Mouse (Mus musculus): ENCODE measurements around the gene Gm9817. TPM values are rescaled to one million over a fixed set of nuclear protein-coding genes. Genes with fewer than 3 reads are reported as not detected.

The Gm9817 gene
- total and polyA plus RNA-seq, 2 experiments from 2014 or later: 0.11 TPM; not detected in 1

DNA sequence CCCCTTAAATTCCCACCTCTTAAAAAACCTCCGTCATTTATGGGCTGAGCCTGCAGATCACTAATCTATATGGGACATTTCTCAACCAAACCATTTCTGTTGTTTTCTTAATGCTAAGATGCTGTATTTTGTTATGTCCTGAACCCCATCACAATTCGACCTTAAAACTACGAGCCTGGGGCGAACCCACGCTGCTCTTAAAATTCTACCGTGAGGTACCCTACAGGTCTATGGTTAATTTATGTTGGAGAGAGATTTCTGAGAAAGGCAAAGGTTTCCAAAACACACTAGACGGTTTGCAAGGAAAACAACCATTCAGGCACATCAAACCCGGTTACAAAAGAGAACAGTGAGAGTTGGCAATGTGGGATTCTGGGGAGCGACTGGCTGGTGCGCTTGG lies 45.1 kb upstream of the Gm9817 start:
- no peak overlapping the region for H3K9ac ChIP-seq (replicated peaks; ENCODE audit: low read depth, low read length)
- no peak overlapping the region for H3K27ac ChIP-seq (ENCODE audit: low read depth)
- no peaks in the 10 kb centered on the region for H3K9me3 ChIP-seq (replicated peaks; ENCODE audit: control insufficient read depth, low read length)
- DNase-seq (ENCODE audit: low spot score): no peak
- no peaks in the 10 kb centered on the region for H3K27me3 ChIP-seq (ENCODE audit: control insufficient read depth, insufficient read depth, low read length)
- peaks cover 4% of the 10 kb centered on the region; the same call in 1 of the 2 replicates for H3K4me1 ChIP-seq (ENCODE audit: control insufficient read depth, insufficient read depth)
- H3K36me3 ChIP-seq (replicated peaks; ENCODE audit: control insufficient read depth, insufficient read depth, low read length): no peaks in the 10 kb centered on the region
- no peak overlapping the region for H3K4me2 ChIP-seq (ENCODE audit: low read depth, low read length)
- no peak for ATAC-seq (ENCODE audit: insufficient read depth, low read depth)
- 90% methylated on average over 10 of the region's 10 CpGs for WGBS
- TF ChIP-seq EP300 (IDR thresholded peaks at IDR 0.05; ENCODE audit: low read depth): no peak
- H3K4me3 ChIP-seq (ENCODE audit: low read depth, low read length): no peak overlapping the region

GRCm38 (mm10) chr13:45034759-45035158 lies 43.7 kb upstream of the Gm9817 start:
- Histone ChIP-seq H3K27me3 (ENCODE audit: control insufficient read depth, insufficient read depth, low read length) (no peaks in the 10 kb centered on the region), H3K9me3 (replicated peaks; ENCODE audit: control insufficient read depth, low read length) (no peaks in the 10 kb centered on the region), H3K4me2 (ENCODE audit: low read depth, low read length) (no peak overlapping the region), H3K9ac (replicated peaks; ENCODE audit: low read depth, low read length) (no peak overlapping the region), H3K36me3 (replicated peaks; ENCODE audit: control insufficient read depth, insufficient read depth, low read length) (no peaks in the 10 kb centered on the region), H3K4me1 (ENCODE audit: control insufficient read depth, insufficient read depth) (peaks cover 4% of the 10 kb centered on the region; the same call in 1 of the 2 replicates), H3K4me3 (ENCODE audit: low read depth, low read length) (no peak overlapping the region), H3K27ac (ENCODE audit: low read depth) (no peak overlapping the region)
- TF ChIP-seq EP300 (IDR thresholded peaks at IDR 0.05; ENCODE audit: low read depth) (no peak), CTCF (IDR thresholded peaks at IDR 0.05; ENCODE audit: low read depth) (no peak)
- no peak for DNase-seq (ENCODE audit: low spot score)
- no peak for ATAC-seq (ENCODE audit: insufficient read depth, low read depth)
- WGBS: 80% methylated on average over 7 of the region's 7 CpGs

GRCm38 (mm10) chr13:45036417-45036816 lies 42.1 kb upstream of the Gm9817 start:
- Histone ChIP-seq H3K27me3 (ENCODE audit: control insufficient read depth, insufficient read depth, low read length) (no peaks in the 10 kb centered on the region), H3K9me3 (replicated peaks; ENCODE audit: control insufficient read depth, low read length) (no peaks in the 10 kb centered on the region), H3K4me2 (ENCODE audit: low read depth, low read length) (no peak overlapping the region), H3K4me1 (ENCODE audit: control insufficient read depth, insufficient read depth) (peaks cover 4% of the 10 kb centered on the region; the same call in 1 of the 2 replicates), H3K4me3 (ENCODE audit: low read depth, low read length) (no peak overlapping the region), H3K36me3 (replicated peaks; ENCODE audit: control insufficient read depth, insufficient read depth, low read length) (no peaks in the 10 kb centered on the region), H3K27ac (ENCODE audit: low read depth) (no peak overlapping the region), H3K9ac (replicated peaks; ENCODE audit: low read depth, low read length) (no peak overlapping the region)
- TF ChIP-seq CTCF (IDR thresholded peaks at IDR 0.05; ENCODE audit: low read depth) (no peak), EP300 (IDR thresholded peaks at IDR 0.05; ENCODE audit: low read depth) (no peak)
- no peak for DNase-seq (ENCODE audit: low spot score)
- no peak for ATAC-seq (ENCODE audit: insufficient read depth, low read depth)
- WGBS: 85% methylated on average over 4 of the region's 4 CpGs

- ATAC-seq (ENCODE audit: insufficient read depth, low read depth): no peak
- no peak overlapping the region for H3K27ac ChIP-seq (ENCODE audit: low read depth)
Measured at GRCm38 (mm10) chr13:45040195-45040594, 38.3 kb upstream of the Gm9817 start.

DNA sequence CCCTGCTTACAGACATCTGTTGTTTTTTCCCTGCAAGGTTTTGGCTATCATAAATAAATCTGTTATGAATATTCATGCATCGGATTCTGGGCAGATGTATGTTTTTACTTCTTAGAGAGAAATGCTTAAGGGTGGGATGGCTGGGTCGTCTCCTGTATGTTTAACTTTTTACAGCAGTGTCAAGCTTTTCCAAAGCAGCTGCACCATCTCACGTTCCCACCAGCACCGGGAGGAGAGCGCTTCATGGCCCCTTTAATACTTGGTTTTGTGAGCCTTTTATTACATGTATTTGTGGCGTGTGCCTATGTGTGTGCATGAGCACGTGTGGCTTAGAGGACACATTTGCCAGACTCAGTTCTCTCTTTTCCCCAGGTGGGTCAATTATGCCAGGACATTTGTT lies 37.8 kb upstream of the Gm9817 start:
- no peak overlapping the region for H3K4me3 ChIP-seq (ENCODE audit: low read depth, low read length)
- 82% methylated on average over 7 of the region's 7 CpGs for WGBS
- H3K9me3 ChIP-seq (replicated peaks; ENCODE audit: control insufficient read depth, low read length): no peaks in the 10 kb centered on the region
- no peaks in the 10 kb centered on the region for H3K27me3 ChIP-seq (ENCODE audit: control insufficient read depth, insufficient read depth, low read length)
- DNase-seq (ENCODE audit: low spot score) (no peak), ATAC-seq (ENCODE audit: insufficient read depth, low read depth) (no peak)
- no peak for TF ChIP-seq CTCF (IDR thresholded peaks at IDR 0.05; ENCODE audit: low read depth)
- TF ChIP-seq EP300 (IDR thresholded peaks at IDR 0.05; ENCODE audit: low read depth): no peak
- no peak overlapping the region for H3K4me2 ChIP-seq (ENCODE audit: low read depth, low read length)
- H3K27ac ChIP-seq (ENCODE audit: low read depth): no peak overlapping the region
- no peaks in the 10 kb centered on the region for H3K4me1 ChIP-seq (ENCODE audit: control insufficient read depth, insufficient read depth)
- no peaks in the 10 kb centered on the region for H3K36me3 ChIP-seq (replicated peaks; ENCODE audit: control insufficient read depth, insufficient read depth, low read length)
- no peak overlapping the region for H3K9ac ChIP-seq (replicated peaks; ENCODE audit: low read depth, low read length)

More at GRCm38 (mm10) chr13:45040195-45040594, 38.3 kb upstream of the Gm9817 start:
- H3K9me3 ChIP-seq (replicated peaks; ENCODE audit: control insufficient read depth, low read length): no peaks in the 10 kb centered on the region
- H3K36me3 ChIP-seq (replicated peaks; ENCODE audit: control insufficient read depth, insufficient read depth, low read length): no peaks in the 10 kb centered on the region
- no peak overlapping the region for H3K9ac ChIP-seq (replicated peaks; ENCODE audit: low read depth, low read length)
- H3K4me3 ChIP-seq (ENCODE audit: low read depth, low read length): no peak overlapping the region
- DNase-seq (ENCODE audit: low spot score): no peak
- no peaks in the 10 kb centered on the region for H3K27me3 ChIP-seq (ENCODE audit: control insufficient read depth, insufficient read depth, low read length)
- H3K4me1 ChIP-seq (ENCODE audit: control insufficient read depth, insufficient read depth): no peaks in the 10 kb centered on the region
- TF ChIP-seq CTCF (IDR thresholded peaks at IDR 0.05; ENCODE audit: low read depth) (no peak), EP300 (IDR thresholded peaks at IDR 0.05; ENCODE audit: low read depth) (no peak)
- no peak overlapping the region for H3K4me2 ChIP-seq (ENCODE audit: low read depth, low read length)
- WGBS: 55% methylated on average over 4 of the region's 4 CpGs

DNA sequence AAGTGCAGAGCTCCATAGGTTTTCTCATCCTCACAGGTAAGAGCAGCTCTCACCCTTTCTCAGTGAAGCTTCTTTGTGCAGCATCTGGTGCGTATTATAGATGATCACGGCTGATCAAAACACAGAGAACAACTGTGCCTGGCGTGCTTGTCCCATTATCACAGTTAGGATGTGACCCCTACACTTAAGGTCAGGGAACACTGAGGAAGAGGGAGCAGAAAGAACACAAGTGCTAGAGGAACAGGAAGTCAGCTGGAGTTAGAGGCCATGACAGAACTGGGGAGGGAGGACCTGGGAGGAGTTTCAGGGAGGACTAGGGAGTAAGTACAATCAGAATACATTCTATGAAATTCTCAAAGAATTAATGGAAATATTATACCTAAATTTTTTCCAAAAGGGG lies 35.0 kb upstream of the Gm9817 start:
- H3K4me2 ChIP-seq (ENCODE audit: low read depth, low read length): no peak overlapping the region
- no peaks in the 10 kb centered on the region for H3K9me3 ChIP-seq (replicated peaks; ENCODE audit: control insufficient read depth, low read length)
- H3K4me3 ChIP-seq (ENCODE audit: low read depth, low read length): no peak overlapping the region
- ATAC-seq (ENCODE audit: insufficient read depth, low read depth): no peak
- TF ChIP-seq EP300 (IDR thresholded peaks at IDR 0.05; ENCODE audit: low read depth): no peak
- no peak for TF ChIP-seq CTCF (IDR thresholded peaks at IDR 0.05; ENCODE audit: low read depth)
- no peak for DNase-seq (ENCODE audit: low spot score)
- no peaks in the 10 kb centered on the region for H3K27me3 ChIP-seq (ENCODE audit: control insufficient read depth, insufficient read depth, low read length)
- H3K4me1 ChIP-seq (ENCODE audit: control insufficient read depth, insufficient read depth): no peaks in the 10 kb centered on the region
- H3K27ac ChIP-seq (ENCODE audit: low read depth): no peak overlapping the region
- 64% methylated on average over 3 of the region's 3 CpGs for WGBS
- H3K36me3 ChIP-seq (replicated peaks; ENCODE audit: control insufficient read depth, insufficient read depth, low read length): no peaks in the 10 kb centered on the region
- H3K9ac ChIP-seq (replicated peaks; ENCODE audit: low read depth, low read length): no peak overlapping the region

Measured in heart, postnatal 0 days (tissue).